Mouse (Mus musculus): ENCODE data around the gene F8a. TPM values are rescaled to one million over a fixed set of nuclear protein-coding genes. Genes with fewer than 3 reads are reported as not detected.
"Not testable (repeated sequence)": the region's sequence is repeated elsewhere in the genome, so short reads cannot be mapped to it uniquely, and the experiment has no call there.

F8a gene
- total RNA-seq (2022), result 10 to 100 TPM; 13.1 to 16.9 (median 14.0) TPM

DNA sequence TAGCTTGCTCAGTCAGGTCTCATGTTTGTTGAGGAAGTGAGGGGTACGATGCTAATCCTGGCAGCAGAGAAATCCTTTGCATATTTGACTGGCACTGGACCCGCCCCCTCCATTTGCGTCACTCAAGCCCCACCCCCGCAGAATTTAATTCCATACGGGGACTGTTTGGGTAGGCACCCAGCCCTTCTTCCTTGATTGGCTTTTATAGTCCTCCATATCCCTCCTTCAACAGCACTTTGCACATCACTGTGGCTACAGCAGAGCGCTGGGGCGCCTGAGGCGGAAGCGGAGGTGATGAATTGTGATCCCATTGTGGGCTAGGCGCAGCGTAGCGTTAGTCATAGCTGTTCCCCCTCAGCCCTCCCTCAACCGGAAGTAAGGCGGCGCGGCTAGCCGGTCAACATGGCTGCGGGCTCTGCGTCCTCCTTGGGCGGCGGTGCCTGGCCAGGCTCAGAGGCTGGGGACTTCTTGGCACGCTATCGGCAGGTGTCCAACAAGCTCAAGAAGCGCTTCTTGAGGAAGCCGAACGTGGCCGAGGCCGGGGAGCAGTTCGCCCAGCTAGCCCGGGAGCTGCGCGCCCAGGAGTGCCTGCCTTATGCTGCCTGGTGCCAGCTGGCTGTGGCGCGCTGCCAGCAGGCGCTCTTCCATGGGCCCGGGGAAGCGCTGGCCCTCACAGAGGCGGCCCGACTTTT lies at the start of gene F8a:
Gene F8a (plus strand): TSS at position 378 of the 692 bp plus-strand sequence.
- DNase-seq (ENCODE audit: low spot score in 2 of 2), result peak; percentile 64 to 72

DNA sequence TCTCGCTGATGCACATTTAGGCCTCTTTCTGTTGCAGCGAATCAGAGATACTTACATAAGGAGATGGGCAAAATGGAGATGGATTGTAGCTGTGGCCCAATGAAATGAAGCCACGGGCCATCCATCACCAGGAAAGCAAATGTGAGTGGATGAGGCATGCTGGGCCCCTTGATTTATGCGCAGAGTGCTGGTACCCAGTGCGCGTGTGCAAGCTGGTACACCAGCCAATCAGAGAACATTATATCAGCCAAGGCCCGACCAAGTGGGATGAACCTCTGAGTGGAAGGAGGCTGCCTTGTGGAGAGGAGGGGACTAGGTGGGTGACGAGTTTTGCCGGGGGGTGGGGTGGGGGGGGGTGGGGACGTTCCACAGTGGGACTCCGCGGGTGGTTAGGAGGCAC lies 36.2 kb upstream of the F8a start, which contains the start of gene Xlr3b:
Gene Xlr3b (plus strand): TSS at position 274 of the 400 bp plus-strand sequence.
- not testable (repeated sequence) for DNase-seq (ENCODE audit: low spot score in 2 of 2)

DNA sequence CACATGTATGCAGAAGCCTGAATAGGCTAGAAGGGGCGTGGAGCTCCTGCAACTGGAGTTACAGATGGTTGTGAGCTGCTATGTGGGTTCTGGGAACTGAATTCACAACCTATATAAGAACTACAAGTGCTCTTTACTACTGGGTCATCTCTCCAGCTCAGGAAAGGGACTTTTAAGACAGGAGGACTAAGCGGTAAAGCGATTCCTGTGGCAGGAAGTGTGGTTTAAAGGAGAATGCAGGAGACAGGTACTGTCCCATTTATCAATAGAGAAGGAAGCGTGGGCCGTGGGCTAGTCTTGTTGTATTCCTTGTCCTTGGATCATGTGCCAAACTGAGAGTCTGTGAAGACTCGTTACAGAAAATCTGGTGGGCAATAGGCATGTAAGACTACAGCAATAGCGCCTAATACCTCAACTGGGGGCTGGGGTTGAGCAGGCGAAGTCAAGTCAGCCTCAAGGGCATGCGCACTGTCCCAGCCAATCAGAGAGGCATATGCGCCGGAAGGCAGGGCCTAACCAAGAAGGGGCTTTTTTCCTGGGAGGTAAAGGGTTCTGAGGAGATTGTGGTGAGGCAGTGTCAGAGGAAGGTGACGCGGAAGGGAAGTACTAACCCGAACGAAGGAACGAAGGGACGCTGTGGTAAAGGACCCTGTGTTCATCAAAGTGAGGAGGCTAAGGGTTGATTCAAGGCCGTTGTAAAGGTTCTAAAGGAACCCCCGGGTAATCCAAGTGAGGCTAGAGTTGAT lies 14.1 kb upstream of the F8a start, which contains the start of gene Xlr4b:
Gene Xlr4b (plus strand): TSS at position 515 of the 746 bp plus-strand sequence.
- not testable (repeated sequence) for DNase-seq (ENCODE audit: low spot score in 2 of 2)

DNA sequence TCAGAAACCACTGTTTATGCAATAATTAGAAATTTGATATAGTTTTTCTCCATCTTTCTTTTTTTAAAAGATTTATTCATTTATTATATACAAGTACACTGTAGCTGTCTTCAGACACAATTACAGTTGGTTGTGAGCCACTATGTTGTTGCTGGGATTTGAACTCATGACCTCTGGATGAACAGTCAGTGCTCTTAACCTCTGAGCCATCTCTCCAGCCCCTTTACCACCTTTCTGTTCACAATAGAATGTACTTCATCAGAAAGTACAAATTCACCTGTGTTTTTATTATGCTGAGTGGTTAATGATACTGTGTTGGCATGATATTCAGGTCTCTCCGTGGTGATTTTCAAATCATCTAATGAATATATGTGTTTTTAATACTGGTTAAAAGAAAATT lies 2.7 kb upstream of the F8a start:
- DNase-seq (ENCODE audit: low spot score in 2 of 2), result no peak

DNA sequence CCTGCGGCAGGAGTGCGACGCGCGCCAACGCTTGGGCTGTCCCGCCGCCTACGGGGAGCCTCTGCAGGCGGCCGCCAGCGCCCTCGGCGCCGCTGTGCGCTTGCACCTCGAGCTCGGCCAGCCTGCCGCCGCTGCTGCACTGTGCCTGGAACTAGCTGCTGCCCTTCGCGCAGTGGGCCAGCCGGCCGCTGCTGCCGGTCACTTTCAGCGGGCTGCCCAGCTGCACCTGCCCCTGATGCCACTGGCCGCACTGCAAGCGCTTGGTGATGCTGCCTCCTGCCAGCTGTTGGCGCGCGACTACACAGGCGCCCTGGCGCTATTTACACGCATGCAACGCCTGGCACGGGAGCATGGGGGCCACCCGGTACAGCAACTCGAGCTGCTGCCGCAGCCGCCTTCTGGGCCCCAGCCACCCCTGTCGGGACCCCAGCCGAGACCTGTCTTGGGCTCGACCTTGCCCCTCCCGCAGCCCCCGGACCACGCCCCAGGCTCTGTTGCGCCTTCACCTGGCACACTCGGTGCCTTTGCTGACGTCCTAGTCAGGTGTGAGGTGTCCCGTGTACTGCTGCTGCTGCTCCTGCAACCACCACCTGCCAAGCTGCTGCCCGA lies 619 bp downstream of the F8a start:
- DNase-seq (ENCODE audit: low spot score in 2 of 2), result peak; percentile 36 to 47

- DNase-seq (ENCODE audit: low spot score in 2 of 2), result no peak
These were observed 1.2 kb downstream of the F8a start for GRCm38 (mm10) chrX:73229288-73229687.

DNA sequence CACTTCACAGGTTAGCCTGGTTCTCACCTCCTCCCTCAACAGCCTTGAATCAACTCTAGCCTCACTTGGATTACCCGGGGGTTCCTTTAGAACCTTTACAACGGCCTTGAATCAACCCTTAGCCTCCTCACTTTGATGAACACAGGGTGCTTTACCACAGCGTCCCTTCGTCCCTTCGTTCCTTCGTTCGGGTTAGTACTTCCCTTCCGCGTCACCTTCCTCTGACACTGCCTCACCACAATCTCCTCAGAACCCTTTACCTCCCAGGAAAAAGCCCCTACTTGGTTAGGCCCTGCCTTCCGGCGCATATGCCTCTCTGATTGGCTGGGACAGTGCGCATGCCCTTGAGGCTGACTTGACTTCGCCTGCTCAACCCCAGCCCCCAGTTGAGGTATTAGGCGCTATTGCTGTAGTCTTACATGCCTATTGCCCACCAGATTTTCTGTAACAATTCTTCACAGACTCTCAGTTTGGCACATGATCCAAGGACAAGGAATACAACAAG lies 14.8 kb downstream of the F8a start, which contains the start of gene Xlr4c:
Gene Xlr4c (minus strand): TSS at position 310 of the 505 bp plus-strand sequence.
- DNase-seq (ENCODE audit: low spot score in 2 of 2), result not testable (repeated sequence)

GRCm38 (mm10) chrX:73262428-73262827 lies 34.3 kb downstream of the F8a start:
- DNase-seq (ENCODE audit: low spot score in 2 of 2), result not testable (repeated sequence)

- DNase-seq (ENCODE audit: low spot score in 2 of 2), result not testable (repeated sequence)
These were observed 37.2 kb downstream of the F8a start, which contains the start of gene Xlr3c for GRCm38 (mm10) chrX:73265270-73265669. Gene Xlr3c (minus strand): TSS chrX:73265390.

Other genes with a start within 250 kb of the F8a start
- 1 to 10 TPM in 2 of 4 experiments, under 1 TPM in 2; 0.76 to 1.5 (median 1.0) TPM for gene Zfp185, start 241.0 kb upstream of the F8a start, total RNA-seq (2022)
- under 1 TPM in 3 of 4 experiments, not detected in 1; 0.23 to 0.33 (median 0.23) TPM for gene Pnma5, start 191.2 kb upstream of the F8a start, total RNA-seq (2022)
- 10 to 100 TPM; 15.9 to 21.3 (median 17.6) TPM for gene Pnma3, start 163.5 kb upstream of the F8a start, total RNA-seq (2022)
- gene Xlr4a, start 145.8 kb upstream of the F8a start, total RNA-seq (2022), result 1 to 10 TPM in 1 of 4 experiments, under 1 TPM in 1, not detected in 2; 0.62 to 3.0 TPM
- 1 to 10 TPM in 3 of 4 experiments, under 1 TPM in 1; 0.65 to 6.2 (median 2.9) TPM for gene Xlr3a, start 131.2 kb upstream of the F8a start, total RNA-seq (2022)
- under 1 TPM in 3 of 4 experiments, not detected in 1; 0.42 to 0.91 (median 0.91) TPM for gene Gm14685, start 111.2 kb upstream of the F8a start, total RNA-seq (2022)
- gene Xlr5b, start 79.5 kb upstream of the F8a start, total RNA-seq (2022), result not detected
- gene DXBay18, start 78.8 kb upstream of the F8a start, total RNA-seq (2022), result 1 to 10 TPM in 2 of 4 experiments, under 1 TPM in 2; 0.53 to 1.7 (median 0.81) TPM
- not detected for gene Spin2d, start 51.3 kb upstream of the F8a start, total RNA-seq (2022)
- 10 to 100 TPM in 1 of 4 experiments, 1 to 10 TPM in 2, under 1 TPM in 1; 0.65 to 13.8 (median 4.2) TPM for gene Xlr3b, start 36.1 kb upstream of the F8a start, total RNA-seq (2022)
- 1 to 10 TPM in 2 of 4 experiments, not detected in 2; 1.4 to 2.1 TPM for gene Xlr4b, start 14.0 kb upstream of the F8a start, total RNA-seq (2022)
- gene Xlr4c, start 14.8 kb downstream of the F8a start, total RNA-seq (2022), result under 1 TPM in 1 of 4 experiments, not detected in 3; 0.43 TPM
- not detected for gene Xlr3c, start 37.1 kb downstream of the F8a start, total RNA-seq (2022)
- under 1 TPM in 1 of 4 experiments, not detected in 3; 0.33 TPM for gene Xlr5a, start 64.7 kb downstream of the F8a start, total RNA-seq (2022)
- gene Xlr5c, start 64.7 kb downstream of the F8a start, total RNA-seq (2022), result not detected
- gene Gm45015, start 108.5 kb downstream of the F8a start, total RNA-seq (2022), result not detected
- gene Zfp275, start 114.3 kb downstream of the F8a start, total RNA-seq (2022), result 10 to 100 TPM; 18.0 to 20.4 (median 19.0) TPM
- gene Gm18336, start 170.4 kb downstream of the F8a start, total RNA-seq (2022), result under 1 TPM in 3 of 4 experiments, not detected in 1; 0.17 to 0.37 (median 0.30) TPM
- 1 to 10 TPM; 1.9 to 2.9 (median 2.0) TPM for gene Zfp92, start 182.8 kb downstream of the F8a start, total RNA-seq (2022)
- not detected for gene Trex2, start 207.1 kb downstream of the F8a start, total RNA-seq (2022)
- 10 to 100 TPM in 3 of 4 experiments, 1 to 10 TPM in 1; 7.9 to 13.2 (median 11.8) TPM for gene Haus7, start 230.8 kb downstream of the F8a start, total RNA-seq (2022)

All from left cerebral cortex, adult 8-10 months (tissue).